Mouse (Mus musculus) urinary bladder, postnatal 10 days (tissue): ENCODE results near the gene Cse1l.

Experiments
- DNase-seq: peaks from one replicate; pipeline ENCODE4 v3.0.0; 2022; ENCODE audit warnings: low spot score

Gene Cse1l

DNA sequence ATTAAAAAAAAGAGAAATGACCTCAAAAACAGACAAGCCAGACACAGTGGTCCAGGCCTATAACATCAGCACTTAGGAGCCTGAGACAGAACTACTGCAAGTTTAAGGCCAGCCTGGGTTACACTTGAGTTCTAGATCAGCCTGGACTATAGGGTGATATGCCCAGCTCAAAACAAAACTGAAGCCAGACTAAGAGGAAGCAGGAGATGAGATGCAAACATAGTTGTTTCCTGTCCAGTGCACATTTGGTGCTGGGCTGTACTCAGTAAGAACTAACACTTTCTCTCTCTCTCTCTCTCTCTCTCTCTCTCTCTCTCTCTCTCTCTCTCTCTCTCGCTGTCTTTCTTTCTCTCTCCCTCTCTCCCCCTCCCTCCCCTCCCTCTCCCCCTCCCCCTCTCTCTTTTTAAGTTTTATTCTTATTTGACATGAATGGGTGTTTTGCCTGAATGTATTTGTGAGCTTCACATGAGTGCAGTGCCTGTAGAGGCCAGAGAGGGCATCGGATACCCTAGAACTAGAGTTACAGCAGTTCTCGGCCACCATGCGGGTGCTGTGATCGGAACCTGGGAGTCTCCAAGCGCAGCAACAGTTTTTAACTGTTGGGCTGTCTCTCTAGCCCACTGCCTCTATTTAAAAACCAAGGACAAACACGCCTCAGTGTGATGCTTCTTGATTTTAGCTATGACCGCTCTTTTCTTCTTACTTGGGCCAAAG is 4.9 kb upstream of the Cse1l start:
- DNase-seq = no peak

DNA sequence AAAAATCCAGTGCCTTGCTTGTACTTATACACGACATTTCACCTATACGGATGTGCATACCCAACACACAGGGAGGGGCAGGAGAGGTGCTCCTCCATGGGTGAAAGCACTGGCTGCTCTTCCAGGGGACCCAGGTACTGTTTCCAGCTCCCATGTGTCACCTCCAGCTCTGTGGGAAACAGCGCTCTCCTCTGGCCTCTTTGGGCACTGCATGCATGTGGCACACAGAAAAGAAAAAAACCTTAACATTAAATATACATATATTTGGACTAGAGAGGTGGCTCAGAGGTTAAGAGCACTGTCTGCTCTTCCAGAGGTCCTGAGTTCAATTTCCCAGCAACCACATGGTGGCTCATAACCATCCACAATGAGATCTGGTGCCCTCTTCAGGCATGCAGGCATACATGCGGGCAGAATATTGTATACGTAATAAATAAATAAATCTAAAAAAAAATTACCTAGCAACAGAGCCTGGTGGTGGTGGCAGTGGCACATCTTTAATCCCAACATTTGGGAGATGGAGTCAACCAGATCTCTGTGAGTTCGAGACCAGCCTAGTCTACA is 2.0 kb upstream of the Cse1l start:
- DNase-seq = no peak

DNA sequence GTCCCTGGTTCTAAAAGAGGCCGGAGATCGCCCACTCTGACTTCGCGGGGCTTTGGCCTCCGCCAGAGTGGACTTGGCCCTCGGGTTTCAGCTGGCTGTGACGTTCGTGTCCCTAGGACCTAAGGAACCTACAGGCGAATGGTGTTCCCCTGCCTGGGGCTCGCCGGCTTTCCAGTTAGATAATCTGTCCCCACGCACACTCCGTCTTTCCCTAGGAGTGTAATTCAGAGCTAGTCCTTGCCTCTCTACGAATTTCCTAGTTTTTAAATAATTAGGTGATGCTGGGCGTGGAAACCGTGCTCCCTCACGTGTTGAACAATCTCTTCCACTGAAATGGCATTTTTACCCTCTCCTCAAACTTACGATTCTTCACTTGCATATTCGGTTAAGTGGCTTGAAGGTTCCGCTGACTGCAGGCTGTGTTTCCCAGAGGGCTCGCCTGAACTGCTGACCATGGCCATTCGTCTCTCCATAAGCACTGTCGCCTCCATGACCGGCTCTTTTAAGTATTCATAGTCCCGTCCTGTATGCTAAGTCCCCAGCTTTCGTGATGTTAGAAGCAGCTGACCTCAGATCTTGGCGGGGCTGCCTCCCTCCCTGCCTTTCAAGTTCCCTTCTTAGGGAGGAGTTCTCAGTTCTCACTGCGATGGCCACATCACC is 813 bp downstream of the Cse1l start:
- no peak for DNase-seq

DNA sequence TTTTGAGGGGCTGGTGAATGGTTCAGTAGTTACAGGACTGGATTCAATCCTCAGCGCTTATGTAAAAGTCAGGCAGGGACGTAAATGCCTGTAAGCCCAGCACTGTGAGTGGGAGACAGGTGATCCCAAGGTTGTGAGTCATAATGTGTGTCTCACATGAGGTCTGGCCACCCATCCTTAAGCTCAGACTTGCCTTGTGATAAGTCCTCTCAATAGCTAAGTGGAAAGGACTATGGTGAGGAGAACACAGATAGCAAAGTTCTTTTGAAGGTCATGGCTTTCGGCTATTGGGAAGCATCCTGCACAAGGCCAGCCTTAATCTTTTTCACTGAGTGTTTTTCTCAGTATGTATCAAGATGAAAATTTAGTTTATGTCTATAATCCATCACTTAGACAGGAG is 3.9 kb downstream of the Cse1l start:
- DNase-seq = no peak

DNA sequence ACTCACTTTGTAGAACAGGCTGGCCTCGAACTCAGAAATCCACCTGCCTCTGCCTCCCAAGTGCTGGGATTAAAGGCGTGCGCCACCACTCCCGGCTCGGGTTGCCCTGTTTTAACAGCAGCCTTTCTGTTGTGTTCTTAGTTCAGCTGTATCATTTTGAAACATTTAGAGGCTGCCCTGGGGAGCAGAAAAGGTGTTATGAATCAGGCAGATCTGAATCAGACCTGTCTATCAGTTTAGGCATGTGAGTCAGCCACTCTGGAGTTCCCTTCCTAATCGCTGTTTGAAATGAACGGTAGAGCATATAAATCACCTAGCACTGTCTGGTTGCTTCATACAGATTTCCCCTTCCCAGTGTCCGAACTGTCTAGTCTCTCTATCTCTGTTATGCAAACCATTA is 4.7 kb downstream of the Cse1l start:
- no peak for DNase-seq

DNA sequence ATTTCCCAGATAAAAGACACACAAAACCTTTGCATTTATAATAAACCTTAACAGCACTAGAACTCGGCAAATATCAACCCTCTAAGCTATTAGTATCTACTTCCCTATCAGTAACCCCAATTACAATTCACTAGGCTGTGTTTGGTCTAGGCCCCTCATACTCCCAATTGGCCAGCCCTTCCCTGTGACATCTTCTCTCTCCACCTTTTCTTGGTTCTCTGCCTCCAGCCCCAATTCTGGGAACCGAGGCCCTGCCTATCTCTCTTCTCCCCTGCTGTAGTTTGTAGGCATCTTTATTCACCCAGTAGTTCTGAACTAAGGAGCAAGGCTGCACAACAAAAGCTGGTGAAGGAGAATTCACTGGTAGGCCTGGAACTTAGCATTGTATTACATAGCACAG is 18.1 kb downstream of the Cse1l start:
- no peak for DNase-seq

DNA sequence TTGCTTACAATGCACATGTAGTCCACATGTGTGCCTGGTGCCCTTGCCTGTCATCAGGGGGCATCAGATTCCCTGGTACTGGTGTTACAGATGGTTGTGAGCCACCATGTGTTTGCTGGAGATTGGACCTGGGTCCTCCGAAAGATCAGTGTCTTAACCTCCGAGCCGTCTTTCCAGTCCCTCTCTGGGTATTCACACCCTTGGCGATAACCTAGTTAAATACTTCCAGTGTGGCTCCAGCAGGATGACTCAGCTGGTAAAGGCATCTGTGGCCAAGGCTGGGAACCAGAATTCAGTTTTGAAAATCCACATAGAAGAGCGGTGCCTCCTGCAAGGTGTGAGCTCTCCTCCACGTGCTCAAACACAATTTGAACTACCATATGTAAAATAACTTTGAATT is 28.1 kb downstream of the Cse1l start:
- DNase-seq = no peak

DNA sequence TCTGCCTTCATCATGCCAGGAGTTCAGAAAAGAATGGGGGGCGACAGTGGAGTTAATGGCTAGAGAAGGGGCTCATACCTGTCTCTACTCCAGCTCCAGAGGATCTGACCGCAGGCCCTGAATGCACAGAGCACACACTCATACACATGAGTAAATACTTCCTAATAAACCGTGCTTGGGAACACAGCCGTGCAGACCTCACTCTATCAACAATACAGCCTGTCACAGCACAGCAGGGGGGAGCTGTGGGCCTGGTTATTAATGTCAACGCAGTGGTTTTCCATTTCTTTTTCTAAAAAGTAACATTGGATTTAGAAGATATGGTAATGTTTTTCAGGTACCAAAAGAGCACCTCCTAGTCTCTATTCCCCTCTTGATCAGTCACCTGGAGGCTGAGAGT is 28.6 kb downstream of the Cse1l start:
- DNase-seq = no peak

DNA sequence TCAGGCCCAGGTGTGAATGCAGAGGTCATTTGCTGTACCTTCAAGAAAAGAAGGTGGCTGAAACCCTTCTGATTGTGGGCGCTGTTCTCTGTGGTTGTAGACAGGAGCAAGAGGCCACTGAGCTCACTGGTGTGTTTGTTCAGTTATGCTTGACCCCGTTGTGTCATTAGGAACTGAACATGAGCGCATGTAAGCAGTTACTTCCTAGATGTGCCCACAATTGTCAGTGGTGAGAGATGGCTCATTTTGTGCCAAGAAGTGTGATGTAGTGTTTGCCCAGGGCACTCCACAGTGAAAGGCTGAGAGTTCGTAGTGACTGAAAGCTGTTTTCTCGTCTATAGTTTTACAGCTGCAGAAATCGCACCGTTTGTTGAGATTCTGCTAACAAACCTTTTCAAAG is 29.7 kb downstream of the Cse1l start:
- DNase-seq = no peak

DNA sequence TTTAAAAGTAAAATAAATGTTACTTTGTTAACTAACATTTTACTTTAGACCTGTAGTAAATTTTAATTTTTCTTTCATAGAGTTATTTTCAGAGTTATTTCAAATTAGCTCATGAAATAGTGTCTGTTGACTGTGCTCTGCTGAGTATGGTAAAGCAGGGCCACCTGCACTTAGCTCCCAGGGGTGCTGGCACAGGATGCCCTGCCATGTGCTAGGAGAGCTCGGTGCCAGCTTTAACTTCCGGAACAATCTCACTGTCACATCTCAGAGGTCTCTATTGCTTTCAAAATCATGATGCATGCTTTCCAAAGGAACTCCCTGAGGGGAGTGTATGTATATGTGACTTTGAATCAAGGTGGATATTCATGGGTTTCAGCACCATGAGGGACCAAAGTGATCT is 30.3 kb downstream of the Cse1l start:
- DNase-seq = no peak

DNA sequence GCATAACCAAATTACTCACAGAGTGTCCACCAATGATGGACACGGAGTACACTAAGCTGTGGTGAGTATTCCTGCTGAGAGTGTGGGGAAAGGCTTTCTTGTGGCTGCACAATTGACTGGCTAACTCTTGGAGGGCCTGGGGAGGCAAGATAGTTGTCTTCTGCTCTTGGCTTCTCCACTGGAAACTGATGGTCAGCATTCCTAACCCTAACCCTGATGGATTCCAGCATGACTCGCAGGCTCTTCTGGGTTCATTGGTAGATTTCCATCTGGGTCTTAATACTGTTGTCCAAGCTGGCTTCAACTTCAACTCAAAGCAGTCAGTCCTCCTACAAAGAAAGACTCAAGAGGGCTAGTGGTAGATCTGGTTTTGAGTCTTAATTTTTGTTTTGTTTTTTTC is 37.3 kb downstream of the Cse1l start:
- no peak for DNase-seq

DNA sequence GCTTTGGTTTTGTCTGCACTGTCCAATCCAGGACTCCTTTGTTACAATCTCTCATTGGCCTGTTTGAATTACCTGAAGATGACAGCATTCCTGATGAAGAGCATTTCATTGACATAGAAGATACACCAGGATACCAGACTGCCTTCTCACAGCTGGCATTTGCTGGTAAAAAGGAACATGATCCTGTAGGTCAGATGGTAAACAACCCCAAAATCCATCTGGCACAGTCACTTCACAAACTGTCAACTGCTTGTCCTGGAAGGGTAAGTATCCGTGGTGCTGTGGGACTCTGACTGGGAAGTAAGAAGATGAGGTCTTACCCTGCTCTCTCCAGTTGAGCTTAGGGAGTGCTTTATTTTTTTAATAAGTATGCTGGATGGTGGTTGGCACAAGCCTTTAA is 38.5 kb downstream of the Cse1l start:
- no peak for DNase-seq

DNA sequence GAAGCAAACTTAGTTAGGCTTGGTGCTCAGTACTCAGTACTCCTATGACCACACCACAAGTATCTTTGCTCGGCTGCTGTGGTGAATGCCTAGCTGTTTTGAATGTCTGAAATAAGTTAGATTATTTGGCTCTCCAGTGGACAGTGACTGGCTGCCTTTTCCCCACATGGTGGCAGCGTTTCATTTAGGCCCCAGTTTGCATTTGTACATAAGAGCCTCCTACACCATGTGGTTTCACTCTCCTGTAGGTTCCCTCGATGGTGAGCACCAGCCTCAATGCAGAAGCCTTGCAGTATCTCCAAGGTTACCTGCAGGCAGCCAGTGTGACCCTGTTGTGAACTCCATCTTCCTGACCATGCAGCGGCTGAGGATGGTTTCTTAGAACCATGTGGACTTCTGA is 39.6 kb downstream of the Cse1l start:
- DNase-seq = no peak

DNA sequence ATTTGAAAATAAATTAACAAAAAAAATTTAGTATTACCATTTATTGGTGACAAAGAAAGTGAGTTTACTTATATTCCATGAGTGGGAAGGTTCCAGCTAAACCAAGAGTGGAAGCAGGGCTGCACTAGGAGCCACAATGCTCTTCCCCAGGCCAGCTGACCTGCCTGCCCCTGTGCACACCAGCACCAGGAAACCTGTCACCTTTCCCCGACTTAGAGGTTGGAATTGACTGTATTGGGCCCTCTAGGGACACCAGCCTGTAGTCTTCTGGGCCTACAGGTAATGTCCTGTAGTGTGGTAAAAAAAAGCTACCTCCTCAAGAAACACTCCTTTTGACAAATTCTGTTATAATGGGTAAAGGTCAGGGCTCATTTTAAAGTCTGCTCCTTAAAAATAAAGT is 42.4 kb downstream of the Cse1l start:
- no peak for DNase-seq

DNA sequence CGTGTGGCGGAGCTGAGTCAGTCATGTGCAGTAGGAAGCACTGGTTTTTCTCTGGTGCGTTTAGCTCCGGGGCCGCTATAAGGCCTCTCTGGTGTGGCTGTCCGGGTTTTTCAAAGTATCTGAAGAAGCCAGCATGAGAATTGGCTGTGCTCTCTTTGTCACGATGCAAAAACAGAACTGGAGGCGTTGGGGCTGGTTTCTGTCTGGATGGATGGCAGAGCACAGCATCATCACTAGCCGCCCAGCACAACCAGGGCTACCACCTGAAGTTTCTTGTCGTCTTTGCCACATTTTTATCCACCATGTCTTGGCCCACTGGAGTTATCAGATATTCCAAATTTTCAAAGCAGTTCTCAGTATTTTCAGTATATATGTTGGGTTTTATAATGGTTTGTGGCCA is 43.1 kb downstream of the Cse1l start:
- DNase-seq = no peak

DNA sequence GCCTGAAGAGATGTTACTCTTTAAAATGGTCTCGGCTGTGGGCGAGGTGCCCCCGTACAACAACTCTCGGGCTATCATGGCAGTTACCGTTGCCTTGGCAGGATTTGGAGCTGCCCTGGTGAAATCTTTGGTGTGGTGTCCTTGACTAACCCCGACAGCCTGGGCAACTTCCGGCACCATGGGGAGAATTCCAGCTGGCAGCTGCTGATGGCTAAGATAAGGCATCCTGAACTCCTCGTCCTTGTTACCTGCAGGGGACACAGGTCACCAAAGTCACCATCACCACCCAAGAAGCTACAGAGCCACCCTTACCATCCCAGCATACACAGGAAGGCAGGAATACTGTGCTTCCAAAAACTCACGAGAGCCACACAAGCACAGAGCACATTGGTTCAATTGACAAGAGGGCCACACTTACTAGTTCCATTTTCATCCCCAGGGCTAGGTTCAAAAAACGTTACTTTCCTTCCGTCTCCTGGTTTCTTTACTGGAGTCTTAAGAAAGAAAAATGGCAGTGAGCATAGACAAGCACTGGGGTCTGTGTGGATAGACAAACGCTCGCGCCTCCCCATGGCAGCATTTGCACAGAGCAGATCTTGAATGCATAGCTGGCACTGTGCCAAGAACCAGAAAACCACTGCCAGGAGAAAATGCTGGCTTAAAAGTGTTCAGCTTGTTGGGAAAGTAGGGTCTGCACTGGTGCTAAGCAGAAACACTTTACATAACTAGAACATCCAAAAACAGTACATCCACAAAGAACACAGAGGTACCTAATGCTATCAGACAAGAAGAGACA is 45.2 kb downstream of the Cse1l start:
- DNase-seq = no peak

DNA sequence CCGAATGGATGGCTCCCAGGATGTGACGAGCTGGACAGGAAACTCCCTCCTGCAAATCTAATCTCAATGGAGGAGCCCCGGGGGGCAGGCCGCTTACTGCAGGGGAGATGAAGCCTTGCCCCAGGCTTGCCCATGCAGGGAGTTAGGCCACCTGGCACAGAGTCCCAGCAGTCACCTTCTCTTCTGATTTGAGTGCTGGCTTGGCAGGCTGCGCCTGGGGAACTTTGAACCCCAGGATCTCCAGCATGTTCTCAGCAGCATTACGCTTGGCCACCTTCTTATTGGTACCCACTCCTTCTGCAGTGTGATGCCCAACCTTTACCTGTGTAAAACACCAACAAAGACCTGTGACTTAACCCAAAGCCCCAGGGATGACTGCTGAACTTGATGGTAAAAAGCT is 46.3 kb downstream of the Cse1l start:
- DNase-seq = no peak

DNA sequence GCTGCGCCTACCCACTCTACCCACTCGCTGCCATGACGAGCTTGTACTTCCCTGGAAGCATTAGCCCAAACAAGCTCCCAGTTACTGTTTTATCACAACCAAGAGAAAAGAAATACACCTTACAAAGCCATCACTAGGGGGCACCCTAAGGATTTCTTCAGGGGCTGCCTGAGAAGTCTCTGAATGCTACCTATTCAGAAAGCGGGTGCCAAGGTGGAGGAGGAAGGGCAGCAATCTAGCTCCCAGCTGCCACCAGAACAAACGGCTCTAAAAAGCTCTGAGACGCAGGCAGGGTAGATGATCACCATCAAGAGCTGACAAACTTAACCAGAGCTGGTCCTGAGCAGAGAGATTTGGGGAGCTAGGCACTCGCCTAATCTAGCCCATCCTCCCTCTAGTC is 51.0 kb downstream of the Cse1l start:
- DNase-seq = no peak

DNA sequence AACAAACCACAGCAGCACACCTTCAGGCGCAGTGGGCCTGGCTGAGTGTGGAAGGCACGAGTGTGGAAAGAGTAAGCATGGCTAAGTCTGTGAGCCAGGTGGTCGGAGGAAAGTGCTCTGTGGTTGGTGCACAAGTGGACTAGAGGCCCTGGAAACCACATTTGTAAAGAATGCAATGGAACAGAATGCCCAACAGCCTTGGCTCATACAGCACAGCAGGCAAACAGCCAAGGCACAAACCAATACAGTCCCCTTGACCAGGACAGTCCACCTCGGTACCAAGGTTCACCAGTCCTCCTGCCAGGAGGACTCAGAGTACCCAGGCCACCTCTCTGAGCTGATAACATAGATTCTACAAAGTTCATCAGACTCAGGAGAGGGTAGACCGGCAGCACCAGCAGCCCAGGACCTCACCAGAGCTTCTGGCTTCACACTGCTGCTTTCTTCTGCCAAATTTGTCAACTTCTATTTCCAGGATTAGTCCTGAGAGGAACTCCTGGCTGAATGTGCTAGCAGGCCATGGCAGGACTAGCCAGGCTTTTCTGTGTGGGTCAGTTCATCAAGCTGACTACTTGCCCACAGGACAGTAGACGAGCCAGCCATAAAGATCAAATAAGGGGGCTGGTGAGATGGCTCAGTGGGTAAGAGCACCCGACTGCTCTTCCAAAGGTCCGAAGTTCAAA is 54.9 kb downstream of the Cse1l start:
- no peak for DNase-seq

DNA sequence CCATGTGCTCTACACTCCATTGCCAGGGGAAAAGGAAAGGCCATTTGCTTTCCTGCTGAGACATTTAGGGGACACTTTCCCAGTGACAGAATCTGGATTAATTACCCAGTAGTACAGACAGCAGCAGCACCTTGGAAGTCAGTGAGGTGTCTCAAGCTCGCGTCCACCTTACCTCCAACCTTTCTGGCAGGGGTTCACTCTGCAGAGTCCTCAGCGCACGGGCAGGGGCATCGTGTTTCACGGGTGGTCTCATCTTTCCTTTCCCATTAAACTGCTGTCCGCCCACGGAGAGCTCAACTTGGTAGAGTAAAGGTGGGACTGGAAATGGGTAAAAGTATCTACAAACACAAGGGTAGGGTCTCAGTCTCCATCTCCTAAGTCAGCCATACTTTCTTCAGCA is 57.4 kb downstream of the Cse1l start:
- DNase-seq = no peak

DNA sequence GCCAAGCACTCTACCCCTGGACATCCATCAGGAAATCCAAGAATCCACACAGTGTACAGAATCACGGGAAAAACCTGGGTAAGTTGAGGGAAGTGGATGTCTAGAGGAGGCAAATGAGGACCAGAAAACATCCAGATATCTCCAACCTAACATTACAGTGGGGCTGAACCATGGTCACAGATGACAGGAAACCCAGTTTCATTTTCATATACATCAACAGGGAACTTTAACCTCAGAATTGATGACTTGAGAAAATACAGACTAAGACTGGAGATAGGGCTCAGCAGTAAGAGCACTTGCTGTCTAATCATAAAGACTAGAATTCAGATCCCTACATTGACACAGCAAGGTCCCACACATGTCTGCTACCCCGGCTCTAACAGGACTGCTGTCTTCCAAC is 58.9 kb downstream of the Cse1l start:
- DNase-seq = no peak

DNA sequence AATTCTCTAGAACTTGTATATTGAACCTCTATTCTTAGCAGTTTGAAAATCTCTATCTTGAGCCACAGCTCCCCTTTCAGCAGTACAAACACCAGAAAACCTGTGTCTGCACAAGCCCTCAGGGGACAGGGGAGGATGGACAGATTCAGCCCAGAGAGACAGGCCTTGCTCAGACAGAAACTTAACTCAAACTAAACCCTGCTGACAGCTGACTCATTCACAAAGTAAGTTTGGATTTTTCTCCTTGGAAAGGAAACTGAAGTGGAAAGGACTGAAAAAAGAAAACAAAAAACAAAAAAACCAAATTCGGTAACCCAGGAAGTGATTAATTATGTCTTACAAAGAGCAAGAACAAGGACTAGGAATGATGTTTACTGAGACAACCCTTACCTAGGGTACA is 67.3 kb downstream of the Cse1l start:
- DNase-seq = no peak
